Mouse (Mus musculus) heart, postnatal 36 days (tissue): ENCODE measurements around the gene Rsrc2. TPM values are rescaled to one million over a fixed set of nuclear protein-coding genes. Genes with fewer than 3 reads are reported as not detected.

ENCODE experiments used
- DNase-seq, 2 experiments: peaks; one replicate each; pipeline ENCODE4 v3.0.0; 2021 to 2022
- intact Hi-C: fragments of 180-260 bp; cut with DNase I; formaldehyde crosslinking; loops from one replicate; pipeline ENCODE4 v1.15.1; 2025
- total RNA-seq, 2 experiments: library from RNA; stranded (reverse); gene quantifications; 2 replicates each; pipeline ENCODE4 v1.2.3; 2021

Gene Rsrc2
- total RNA-seq, 2 experiments from 2014 or later: 45.1 to 48.1 TPM

DNA sequence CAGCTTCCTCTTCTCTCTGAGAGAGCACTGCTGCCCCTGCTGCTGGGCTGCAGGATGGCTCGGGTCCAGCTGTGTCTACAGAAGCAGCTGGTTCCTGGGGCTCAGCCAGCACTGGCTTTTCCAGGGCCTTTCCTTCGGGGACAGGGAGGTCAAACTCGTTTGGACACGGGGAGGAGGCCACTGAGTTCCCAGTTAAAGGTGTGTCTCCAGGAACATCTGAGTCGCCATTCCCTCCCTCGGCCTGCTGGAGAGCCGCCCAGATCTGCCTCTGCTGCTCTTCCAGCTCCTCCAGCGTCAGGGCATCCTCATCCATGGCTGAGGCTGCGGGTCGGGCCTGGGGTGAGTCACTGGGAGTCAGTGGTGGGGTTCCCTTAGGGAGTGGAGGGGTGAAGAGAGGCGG lies 48.6 kb downstream of the Rsrc2 start:
- peak; percentile 74 to 81 for DNase-seq
- intact Hi-C loops: loop anchor here (5.0 kb wide), 1 partner anchor 207 kb away; the partner anchor contains the start of gene Denr

DNA sequence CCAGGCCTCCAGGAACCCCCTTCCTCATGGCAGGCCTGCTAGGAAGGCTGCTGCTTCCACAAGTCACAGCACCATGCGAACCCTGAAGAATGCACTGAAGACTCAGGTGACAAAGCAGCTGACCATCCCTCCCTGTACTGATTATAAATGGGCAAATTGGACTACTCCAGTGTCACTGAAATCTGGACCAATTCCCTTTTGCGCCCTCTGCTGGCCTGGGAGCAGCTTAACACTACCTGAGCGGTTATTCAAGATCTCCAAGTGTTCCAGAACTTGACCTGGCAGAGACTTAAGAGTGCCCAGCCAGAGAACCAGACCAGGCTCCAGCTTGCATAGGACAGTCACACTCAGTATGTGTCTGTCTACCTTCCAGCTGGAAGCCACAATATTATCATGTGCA lies 50.0 kb downstream of the Rsrc2 start:
- DNase-seq: peak; percentile 81 to 82
- intact Hi-C loops: loop anchor here (1.0 to 5.0 kb wide), 3 partner anchors 37 to 73 kb away; no protein-coding TSS in a partner anchor

DNA sequence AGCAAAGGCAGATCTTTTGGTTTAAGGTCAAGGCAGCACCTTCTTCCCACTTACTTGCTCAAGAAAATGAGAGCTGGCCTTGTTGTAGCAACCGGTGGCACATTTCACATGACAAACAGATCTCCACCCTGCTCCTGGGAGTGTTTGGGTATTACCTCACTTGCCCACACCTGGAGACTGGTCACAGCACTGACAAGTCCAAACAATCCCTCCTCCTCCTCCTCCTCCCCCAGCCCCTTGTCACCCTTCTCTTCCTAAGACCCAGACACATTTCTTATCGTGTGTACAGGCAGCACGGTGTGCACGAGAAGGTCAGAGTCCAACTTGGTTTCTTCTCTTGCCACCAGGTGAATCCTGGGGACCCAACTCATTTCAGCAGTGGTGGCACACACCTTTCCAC lies 52.3 kb downstream of the Rsrc2 start:
- no peak for DNase-seq
- intact Hi-C loops: loop anchor here (5.0 kb wide), 2 partner anchors 35 to 55 kb away; no protein-coding TSS in a partner anchor

DNA sequence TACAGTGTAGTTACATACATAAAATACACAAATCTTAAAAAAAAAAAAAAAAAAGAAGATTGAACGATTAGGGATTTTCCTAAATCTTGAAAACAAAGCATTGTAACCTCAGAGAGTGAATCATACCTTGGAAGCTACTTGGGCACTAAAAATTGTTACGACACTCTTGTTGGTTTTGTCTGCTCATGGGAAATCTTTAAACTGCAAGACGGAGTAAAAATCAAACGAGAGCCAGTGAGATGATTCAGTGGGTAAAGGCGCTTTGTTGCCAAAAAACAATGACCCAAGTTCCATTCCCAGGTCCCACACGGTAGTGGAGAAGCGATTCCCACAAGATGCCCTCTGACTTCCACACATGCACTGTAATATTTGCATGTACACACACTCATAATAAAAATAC lies 53.0 kb downstream of the Rsrc2 start:
- intact Hi-C loops: loop anchor here (5.0 kb wide), 2 partner anchors 34 to 54 kb away; no protein-coding TSS in a partner anchor
- DNase-seq: no peak

DNA sequence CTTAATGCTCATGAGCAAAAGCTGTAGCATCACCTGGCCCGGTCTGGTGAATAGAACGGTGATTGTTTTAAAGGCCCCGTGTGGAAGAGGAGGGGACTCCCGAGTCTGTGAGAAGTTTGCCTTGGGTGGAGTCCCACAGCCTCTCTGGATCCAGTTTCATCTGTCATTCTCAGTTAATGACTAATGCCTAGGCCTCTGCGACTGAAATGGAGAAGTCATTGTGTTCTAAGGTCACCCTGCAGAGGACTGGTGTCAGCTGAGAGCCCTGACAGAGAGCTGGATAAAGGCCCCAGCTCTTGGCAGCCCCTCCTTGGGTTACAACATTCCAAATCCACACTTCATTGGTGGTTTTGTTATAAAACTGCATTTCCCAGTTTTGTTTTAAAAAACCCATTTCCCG lies 54.7 kb downstream of the Rsrc2 start:
- intact Hi-C loops: no loop called here
- peak; percentile 59 to 61 for DNase-seq

DNA sequence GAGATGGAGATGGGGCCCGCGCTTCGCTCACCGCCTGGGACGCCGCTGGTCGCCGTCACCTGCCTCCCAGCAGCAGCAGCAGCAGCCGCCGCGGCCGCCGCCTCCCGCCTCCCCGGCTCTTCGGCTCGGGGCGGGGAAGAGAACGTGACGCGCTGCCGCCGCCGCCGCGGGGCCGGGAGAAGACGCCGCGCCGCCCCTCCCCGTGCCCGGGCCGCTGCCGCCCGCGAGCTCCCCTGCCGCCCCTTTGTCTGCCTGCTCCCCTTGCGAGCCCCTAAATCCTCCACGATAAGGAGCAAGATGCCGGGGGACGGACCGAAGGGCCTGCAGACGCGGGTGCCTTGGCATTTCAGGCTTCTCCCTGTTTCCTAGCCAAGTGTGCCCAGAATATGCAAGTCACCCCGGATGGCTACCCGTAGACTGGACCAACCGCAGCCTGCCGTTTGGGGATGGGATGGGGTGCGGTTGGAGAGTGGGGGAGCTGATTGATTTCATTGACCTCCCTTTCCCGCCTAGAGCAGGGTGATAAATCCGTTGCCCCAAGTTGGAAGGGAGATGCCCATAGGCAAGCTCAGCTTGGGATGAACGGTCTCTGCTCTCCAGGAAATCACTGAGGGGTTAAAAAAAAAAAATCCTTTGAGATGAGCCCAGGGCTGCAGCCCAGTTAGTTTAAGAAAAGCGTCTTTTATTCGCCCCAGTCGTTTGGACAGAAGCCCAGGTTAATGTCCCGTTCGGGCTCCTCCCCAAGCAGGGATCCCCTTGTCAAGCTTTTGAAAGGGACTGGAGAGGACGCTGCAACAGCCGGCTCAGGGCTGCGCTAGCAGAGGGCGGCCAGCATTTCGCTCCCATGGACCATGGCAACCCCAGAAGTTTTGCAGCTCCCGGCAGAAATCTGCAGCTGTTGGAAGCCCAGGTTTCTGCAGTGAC lies 64.7 kb downstream of the Rsrc2 start, which contains the start of gene Clip1:
Gene Clip1 (minus strand): TSS at position 398 of the 924 bp plus-strand sequence.
- intact Hi-C loops: loop anchor here (5.0 kb wide), 2 partner anchors 42 to 57 kb away; no protein-coding TSS in a partner anchor
- peak; percentile 77 to 83 for DNase-seq

DNA sequence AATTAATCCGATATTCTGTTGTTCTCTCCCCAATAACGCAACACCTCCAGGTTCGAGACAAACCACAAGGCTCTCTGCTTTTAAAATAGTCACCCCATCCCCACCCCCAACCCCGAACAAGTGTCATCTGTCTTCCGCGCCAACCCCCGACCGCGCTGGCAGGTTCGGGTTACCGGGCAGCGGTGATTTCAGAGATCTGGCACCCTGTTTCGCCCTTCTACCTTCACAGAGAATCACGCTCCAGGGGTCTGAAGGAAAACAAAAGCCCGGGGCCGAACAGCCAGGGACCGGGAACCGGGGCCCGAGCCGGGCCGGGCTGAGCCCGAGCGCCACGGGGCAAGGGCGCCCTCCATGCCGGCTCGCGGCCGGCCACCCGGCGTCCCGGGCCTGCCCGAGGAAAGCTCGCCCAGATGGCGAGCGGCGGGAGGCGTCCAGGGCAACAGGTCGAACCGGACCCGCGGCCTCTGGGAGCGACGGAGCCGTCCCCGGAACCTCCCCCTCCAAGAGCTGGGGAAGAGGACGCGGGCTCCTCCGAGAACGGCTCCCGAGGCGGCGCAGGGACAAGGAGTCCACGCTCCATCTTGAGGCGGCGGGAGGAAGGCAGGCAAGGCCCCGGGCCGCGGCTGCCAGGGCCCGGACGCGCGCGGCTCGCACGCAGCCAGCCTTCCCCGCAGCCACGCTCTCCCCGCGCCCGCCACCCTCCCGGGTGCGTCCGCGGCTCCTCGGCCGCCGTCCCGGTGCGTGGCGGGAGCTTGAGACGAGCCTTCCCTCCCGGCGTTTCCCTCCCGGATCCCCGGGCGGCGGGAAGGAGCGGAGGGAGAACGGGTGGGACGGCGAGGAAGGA lies 65.6 kb downstream of the Rsrc2 start:
- peak; percentile 64 to 83 for DNase-seq
- intact Hi-C loops: loop anchor here (5.0 kb wide), 2 partner anchors 41 to 56 kb away; no protein-coding TSS in a partner anchor

DNA sequence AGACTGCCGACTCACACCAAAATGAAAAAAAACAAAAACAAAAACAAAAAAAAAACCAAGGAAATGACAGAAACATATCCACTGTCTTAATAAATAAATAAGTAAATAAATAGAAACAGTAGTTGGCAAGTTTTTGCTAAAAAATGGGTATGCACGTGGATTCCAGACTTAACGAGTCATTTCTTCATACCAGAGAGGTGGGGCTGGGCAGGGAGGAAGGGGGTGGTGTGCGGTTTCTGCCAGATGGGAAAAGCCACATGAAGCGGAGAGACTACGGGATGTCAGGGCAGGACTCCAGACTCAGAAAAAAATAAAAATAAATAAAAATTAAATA lies 66.2 kb downstream of the Rsrc2 start:
- intact Hi-C loops: loop anchor here (5.0 kb wide), 2 partner anchors 41 to 56 kb away; no protein-coding TSS in a partner anchor
- DNase-seq: peak in 1 of 2 experiments; percentile 40

DNA sequence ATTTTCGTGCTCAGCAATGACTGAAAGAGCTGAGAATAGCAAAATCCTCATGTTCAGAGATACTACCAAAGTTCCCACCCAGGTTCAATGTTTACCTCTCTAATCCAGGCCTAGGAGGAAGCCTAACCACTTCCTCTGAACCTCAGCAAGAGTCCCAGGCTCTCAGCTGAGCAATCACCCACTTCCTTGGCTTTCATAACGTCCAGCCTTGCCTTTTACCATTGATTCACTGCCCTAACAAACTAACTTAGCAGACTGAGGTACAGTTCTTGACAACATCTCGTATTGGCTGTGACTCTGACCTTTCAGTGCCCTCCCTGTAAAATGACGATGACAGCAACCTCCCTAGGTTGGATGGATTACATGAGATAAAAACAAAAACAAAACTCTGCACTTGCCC lies 66.8 kb downstream of the Rsrc2 start:
- intact Hi-C loops: loop anchor here (5.0 kb wide), 2 partner anchors 40 to 55 kb away; no protein-coding TSS in a partner anchor
- DNase-seq: no peak

DNA sequence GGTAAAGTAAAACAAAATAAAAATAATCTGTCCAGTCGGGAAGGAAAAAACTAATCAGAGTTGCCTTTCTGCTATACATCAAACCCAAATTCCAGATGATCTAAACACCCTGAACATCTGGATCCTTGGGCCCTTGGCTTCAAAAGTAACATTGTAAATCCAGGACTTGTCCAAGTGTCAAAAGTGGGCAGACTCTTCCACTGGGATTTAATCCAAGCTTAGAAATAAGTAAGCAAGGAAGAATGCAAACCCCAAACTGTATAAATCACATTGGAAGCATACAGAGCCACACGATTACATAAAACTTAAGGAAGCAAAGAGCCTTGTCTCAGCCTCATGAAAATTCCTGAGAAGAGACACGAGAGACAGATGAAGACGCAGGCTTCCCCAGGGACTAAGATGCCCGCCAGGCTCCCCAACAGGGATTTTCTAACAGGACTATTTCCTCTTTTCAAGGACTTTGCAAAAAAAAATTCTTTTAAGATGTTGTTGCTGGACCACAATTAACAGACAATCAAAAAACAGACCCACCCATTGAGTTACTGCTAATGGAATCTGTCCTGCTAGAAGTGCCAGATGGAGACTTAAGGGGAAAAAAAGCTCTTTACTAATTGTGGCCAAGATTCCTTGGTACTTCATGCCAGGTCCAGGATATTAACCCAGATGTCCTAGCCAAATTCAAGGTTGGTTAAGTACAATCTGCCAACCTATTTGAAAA lies 69.5 kb downstream of the Rsrc2 start:
- intact Hi-C loops: loop anchor here (2.0 to 5.0 kb wide), 3 partner anchors 15 to 52 kb away; no protein-coding TSS in a partner anchor
- DNase-seq: no peak

DNA sequence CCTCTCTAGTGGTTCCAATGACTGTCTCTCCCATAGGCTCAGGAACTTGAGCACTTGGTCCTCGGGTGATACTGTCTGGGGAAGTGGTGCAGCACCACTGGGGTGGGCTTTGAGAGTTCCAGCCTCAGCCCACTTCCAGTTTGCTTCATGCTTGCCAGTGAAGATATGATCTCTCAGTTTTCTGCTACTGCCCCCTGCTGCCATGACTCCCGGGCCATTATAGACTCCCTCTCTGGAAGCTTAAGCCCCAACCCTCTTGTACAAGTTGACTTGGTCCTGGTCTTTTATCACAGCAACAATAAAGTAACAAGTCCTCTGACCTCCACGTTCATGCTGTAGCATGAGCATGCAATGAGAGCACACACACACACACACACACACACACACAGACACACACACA lies 70.1 kb downstream of the Rsrc2 start:
- intact Hi-C loops: loop anchor here (2.0 kb wide), 1 partner anchor 14 kb away; no protein-coding TSS in a partner anchor
- DNase-seq: no peak

Other genes with a start within 250 kb of the Rsrc2 start
- not detected for gene B3gnt4, start 239.0 kb downstream of the Rsrc2 start, total RNA-seq
- gene Diablo, start 225.2 kb downstream of the Rsrc2 start, total RNA-seq: 10 to 100 TPM; 63.0 to 67.5 TPM
- gene Gm49027, start 223.9 kb downstream of the Rsrc2 start, total RNA-seq: not detected
- 10 to 100 TPM; 31.1 to 44.9 TPM for gene Vps33a, start 176.4 kb downstream of the Rsrc2 start, total RNA-seq
- 100 to 1,000 TPM; 164 to 217 TPM for gene Clip1, start 64.8 kb downstream of the Rsrc2 start, total RNA-seq
- 10 to 100 TPM; 22.6 to 25.0 TPM for gene Zcchc8, start 28.3 kb downstream of the Rsrc2 start, total RNA-seq
- under 1 TPM; 0.19 to 0.78 TPM for gene Kntc1, start 302 bp upstream of the Rsrc2 start, total RNA-seq
- under 1 TPM in 1 of 2 experiments, not detected in 1; 0.31 TPM for gene Hcar2, start 116.1 kb upstream of the Rsrc2 start, total RNA-seq
- under 1 TPM; 0.54 to 0.69 TPM for gene Hcar1, start 130.6 kb upstream of the Rsrc2 start, total RNA-seq
- 10 to 100 TPM; 49.6 to 51.2 TPM for gene Denr, start 157.8 kb upstream of the Rsrc2 start, total RNA-seq
- not detected for gene Gm43518, start 178.0 kb upstream of the Rsrc2 start, total RNA-seq
- gene Ccdc62, start 181.3 kb upstream of the Rsrc2 start, total RNA-seq: 1 to 10 TPM; 2.6 to 3.7 TPM
- gene Hip1r, start 224.2 kb upstream of the Rsrc2 start, total RNA-seq: 10 to 100 TPM in 1 of 2 experiments, 1 to 10 TPM in 1; 8.6 to 17.0 TPM